Mouse (Mus musculus): ENCODE measurements around the gene Syt13.

- TF ChIP-seq CTCF (IDR thresholded peaks at IDR 0.05; ENCODE audit: low read depth) (no peak), EP300 (IDR thresholded peaks at IDR 0.05; ENCODE audit: low read depth) (no peak)
Measured at GRCm38 (mm10) chr2:92983273-92983620, 68.3 kb downstream of the Syt13 start.

All from heart, postnatal 0 days (tissue).